Mouse (Mus musculus): ENCODE data around the gene Abcb11.
A peak's percentile ranks its signal among the peaks of the same experiment; 100 is the strongest.

The Abcb11 gene

DNA sequence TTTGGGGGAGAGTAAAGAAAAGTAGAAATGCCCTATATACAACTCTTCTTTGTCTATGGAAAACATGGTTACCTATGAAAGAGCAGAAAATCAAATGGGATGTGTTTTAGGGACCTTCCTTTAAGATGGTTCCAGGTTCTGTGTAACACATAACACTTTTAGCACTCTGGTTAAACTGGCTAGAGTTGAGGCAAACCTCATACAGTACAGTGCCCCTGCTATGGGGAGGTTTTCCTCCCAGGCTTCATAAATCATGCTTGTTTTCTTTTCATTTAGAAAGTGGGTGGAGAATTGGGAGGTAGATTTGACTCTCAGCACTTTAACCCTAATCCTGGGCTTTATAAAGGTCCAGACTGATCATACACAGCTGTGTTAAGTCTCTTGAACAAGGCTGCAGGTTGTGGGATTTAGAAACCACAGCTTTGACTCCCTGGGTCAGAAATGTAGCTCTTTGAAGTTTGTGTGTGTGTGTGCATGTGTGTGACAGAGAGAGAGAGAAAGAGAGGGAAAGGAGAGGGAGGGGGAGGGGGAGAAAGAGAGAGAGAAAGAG lies 78.3 kb downstream of the Abcb11 start:
- no peak for DNase-seq (ENCODE audit: low spot score in 2 of 2)

DNA sequence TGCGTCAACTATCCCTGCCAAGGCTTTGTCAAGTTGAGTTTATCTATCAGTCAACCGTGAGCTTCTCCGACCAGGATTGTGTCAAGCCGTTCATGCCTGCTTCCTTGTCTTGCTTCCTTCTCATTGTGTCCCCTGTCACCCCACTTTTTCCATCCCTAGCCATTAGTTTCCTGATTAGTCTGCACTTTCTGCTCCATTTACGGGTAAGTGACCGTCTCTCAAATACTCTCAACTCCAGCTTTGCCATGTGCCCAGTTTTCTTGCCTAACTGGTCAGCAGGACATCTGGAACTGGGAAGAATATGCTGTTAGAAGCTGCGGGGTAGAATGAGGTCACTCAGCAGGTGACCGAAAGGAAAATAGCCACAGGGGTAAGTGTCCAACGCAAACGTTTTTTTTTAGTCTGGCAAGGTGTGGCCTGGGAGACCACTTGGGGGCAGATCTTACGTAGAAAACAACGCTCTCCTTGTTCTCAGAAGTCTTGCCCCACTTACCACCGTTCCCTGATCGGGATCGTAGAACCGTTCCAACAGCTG lies 94.1 kb downstream of the Abcb11 start:
- DNase-seq (ENCODE audit: low spot score in 2 of 2) = no peak

DNA sequence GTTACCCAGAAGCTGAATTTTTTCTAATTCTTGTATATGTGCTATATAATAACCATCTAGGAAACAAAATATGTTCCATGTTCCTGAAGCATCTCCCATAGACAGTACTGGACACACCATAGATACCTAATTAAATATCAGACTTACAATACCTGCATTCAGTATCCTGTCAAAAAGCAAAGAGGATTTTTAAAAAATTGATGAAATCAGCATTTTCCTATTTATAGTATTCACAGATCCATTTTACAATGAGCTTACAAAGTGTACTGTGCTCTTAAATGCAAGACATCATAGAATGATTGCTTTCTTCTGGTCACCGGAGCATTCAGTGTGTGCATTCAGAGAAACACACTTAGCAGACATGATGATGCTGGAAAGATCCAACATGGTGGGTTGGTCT lies 95.3 kb downstream of the Abcb11 start:
- DNase-seq (ENCODE audit: low spot score in 2 of 2) = no peak

DNA sequence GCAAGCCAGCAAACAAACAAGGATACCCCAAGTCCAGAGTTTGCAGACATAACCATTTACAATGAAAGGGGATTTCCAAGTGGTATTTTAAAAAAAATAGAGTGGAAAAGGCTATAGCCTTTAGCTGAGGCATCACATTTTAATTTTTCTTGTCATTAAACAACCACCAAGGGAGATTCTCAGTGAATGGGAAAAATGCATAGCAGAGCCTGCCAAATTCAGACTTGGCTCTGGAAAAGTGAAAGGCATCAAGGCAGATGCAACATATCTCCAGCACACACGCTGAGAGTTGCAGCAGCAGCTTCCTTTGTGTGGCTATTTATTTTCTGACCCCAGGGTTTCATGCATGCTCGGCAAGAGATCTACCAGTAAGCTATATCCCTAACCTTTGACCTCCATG lies 97.5 kb downstream of the Abcb11 start:
- DNase-seq (ENCODE audit: low spot score in 2 of 2) = no peak

DNA sequence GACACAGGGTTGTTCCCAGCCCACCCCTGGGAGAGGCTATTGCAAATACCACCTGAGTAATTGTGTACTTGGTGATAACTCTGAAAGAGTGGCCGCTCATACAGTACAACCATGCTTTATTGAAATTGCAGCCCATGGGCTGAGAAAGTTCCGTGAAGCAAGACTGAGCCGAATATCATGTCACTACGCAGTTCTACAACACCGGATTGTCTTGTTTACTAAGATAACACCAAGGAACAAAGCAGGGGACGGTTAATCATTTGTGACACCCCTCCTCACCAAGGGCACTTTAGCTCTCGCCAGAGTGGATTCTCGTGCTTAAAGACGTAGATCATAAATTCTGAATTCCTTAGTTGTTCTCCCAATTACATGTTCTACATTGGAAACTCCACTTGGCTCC lies 103.1 kb downstream of the Abcb11 start:
- no peak for DNase-seq (ENCODE audit: low spot score in 2 of 2)

DNA sequence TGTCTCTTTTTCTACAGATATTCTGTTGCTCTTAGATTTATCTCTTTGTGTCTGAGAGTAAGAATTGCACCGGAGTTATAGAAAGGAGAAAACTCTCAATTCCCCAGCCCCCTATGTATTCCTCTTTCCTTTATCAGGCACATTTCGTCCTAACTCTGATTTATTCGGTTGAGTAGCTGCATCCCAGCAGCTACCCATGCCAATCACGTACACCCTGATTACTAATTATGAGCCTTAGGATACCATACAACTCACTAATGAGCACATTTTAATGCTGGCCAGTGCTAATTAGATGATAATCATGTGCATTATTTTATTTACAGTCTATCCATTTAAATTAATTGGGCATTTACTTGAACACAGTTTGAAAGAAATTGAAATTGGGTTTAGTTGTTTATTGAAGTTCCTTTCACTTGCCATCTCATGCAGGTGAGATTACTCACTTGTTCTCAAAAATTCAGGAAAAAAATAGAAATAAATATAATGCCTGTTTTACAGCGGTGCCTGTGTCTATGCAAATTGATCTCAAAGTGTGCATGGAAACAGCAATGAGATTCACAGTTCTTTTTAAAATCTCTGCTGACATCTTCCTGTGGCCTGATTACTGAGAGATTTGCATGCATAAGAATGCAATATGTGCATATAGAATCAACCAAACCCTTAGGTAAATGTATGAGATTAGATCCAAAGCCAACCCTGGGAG lies 107.3 kb downstream of the Abcb11 start:
- no peak for DNase-seq (ENCODE audit: low spot score in 2 of 2)

DNA sequence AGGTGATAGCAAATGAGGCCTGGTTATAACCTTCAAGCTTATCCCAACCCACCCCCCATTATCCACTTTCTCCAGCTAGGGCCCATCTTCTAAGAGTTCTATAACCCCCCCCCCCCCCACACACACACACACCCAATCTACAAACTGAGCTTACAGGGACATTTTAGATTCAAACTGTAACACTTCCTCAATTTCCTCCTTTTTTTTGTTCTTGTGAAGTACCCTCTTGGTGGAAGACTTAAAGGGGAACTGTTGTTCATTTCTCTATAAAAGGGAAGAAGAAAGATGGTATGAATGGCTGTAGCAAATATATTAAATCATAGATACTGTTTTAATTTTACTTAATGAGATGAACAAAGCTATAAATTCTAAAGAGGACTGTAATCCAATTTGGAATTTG lies 110.3 kb downstream of the Abcb11 start:
- no peak for DNase-seq (ENCODE audit: low spot score in 2 of 2)

DNA sequence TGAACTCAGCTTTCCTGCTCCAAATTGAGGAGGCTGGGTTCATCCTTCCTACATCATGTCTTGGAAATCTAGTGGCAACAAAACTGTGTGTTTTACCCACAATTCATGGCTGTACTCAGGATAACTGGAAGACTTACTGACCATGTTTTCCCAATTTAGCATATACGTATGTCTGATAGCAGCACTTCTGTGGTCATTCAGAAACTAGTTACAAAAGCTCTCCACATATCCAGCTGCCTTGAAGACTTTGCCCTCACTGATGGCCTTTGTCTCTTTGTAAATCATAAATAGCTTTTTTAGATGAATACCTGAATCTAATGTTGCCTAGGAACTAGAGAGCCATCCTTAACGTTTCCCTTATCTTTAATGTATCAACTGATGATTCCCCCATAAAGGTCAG lies 112.3 kb downstream of the Abcb11 start:
- no peak for DNase-seq (ENCODE audit: low spot score in 2 of 2)

DNA sequence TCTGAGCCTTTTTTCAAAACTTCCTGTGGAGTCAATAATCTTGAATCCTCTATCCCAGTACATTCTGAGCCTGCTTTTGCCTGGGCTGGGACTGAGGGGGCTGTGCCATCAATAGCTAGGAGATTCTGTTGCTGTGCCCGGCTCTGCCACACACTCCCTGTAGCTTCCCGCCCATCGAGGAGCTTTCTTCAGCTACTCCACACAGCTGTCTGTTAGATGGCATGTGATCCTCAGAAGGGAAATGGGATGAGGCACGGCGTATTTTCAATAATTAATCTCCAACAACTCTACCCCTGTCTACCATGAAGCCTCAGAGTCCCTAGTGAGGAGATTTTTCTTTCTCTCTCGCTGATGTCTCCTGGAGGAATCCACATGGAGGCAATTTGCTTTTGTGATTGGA lies 113.8 kb downstream of the Abcb11 start:
- no peak for DNase-seq (ENCODE audit: low spot score in 2 of 2)

DNA sequence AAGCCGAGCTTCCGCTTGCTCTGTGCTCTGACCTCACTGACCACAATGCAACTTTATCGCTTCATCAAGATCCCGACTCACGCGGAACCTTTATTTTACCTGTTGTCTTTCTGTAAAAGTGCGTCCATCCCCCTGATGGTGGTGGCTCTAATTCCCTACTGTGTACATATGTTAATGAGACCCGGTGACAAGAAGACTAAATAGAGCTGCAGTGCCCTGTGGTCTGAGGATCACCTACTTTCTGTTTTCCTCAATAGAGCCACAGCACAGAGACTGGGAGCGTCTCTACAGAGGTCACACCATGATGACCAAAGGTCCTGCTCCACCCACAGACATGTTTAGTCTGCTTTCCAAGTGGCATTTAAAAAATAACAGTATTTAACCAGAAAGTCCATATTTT lies 115.5 kb downstream of the Abcb11 start:
- no peak for DNase-seq (ENCODE audit: low spot score in 2 of 2)

DNA sequence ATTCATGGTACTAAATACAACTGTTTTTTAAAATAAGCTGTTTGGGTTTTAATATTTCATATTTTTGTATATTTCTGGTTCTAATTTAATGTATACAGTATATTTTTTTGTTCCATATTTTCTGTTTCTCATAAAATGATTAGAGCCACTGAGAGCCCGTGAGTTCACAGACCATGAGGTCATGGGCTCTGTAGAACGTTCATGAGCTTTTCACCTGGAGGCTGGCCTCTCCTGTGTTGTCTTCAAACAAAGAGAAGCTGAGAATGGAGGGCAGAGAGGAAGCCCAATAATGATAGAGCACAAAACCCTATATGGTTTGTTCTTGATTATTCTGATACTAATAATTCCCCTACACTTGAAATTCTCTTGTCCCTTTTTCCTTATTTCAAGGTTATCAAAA lies 117.7 kb downstream of the Abcb11 start:
- DNase-seq (ENCODE audit: low spot score in 2 of 2) = no peak

DNA sequence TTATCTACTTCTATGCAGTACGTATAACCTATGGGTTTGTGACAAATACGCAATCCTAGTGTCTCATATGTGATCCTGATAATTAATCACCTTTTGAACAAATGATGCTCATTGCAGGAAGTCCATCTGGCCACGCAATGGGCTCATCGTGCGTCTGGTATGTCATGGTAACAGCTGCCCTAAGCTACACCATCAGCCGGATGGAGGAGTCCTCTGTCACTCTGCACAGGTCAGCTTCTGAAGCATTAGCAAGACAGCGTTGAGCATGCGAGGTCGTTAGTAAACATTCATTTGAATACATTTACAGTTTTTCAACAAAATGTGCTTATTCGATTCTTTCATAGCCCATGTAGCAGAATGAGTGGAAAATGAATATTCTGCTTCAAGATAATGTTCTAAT lies 119.6 kb downstream of the Abcb11 start:
- DNase-seq (ENCODE audit: low spot score in 2 of 2) = no peak

DNA sequence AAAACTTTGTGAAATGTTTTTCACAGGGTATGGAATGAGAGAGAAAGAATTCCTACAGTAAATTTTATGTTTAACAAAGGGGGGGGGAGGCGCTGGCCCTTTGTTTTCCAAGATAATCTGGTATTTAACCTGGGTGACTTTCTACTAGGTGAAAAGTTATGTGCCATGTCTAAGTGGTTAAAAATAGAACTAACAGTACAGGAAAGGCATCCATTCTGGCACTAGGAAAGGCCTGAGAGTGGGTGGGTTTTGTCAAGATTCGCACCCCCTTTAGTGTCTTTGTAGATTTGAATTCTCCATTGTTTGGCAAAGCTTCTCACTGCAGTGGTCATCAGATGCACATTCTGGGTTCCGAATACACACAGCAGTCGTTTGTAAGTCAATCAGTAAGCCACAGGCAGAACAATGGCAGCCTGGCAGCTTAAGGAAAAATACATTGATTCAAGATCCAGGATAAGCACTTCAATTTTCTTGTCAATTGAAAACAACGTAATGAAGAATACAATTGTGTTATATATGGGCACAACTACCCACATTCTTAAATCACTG lies 120.5 kb downstream of the Abcb11 start:
- DNase-seq (ENCODE audit: low spot score in 2 of 2) = no peak

DNA sequence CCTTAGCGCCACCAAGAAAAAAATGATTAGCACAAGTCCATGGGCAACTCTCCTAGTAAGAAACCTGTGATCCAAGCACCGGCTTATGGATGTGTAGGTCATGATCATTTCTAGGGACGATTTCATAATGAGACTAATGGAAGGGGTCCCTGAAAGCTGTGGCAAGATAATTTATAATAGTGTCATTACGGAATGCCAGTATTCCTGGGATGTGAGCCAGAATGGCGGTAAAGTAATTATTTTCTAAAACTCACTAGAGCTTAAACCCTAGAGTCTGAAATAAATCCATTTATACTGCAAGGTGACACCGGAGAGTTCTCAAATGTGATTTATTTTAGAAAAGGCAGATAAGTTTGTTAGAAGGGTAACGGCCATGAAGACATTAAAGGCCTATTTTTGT lies 127.2 kb downstream of the Abcb11 start:
- DNase-seq (ENCODE audit: low spot score in 2 of 2) = no peak

DNA sequence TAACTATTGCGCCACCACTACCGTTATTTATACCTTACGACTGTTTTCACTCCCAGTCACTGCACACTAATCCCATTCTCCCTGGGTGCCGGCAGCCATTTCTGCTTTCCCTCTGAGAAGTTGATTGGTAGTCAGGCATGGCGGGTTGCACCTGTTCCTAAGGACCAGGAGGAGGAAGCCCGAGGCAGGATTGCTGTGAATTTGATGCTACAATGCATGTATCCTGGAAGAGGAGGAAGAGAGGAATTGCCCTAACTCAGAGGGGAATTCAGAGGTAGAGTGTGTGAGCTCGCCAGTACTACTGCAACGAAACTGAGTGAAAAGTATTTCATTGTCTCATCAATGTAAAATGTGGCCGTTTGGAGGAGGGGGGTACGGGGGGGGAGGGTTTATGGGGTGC lies 129.8 kb downstream of the Abcb11 start:
- DNase-seq (ENCODE audit: low spot score in 2 of 2) = no peak

DNA sequence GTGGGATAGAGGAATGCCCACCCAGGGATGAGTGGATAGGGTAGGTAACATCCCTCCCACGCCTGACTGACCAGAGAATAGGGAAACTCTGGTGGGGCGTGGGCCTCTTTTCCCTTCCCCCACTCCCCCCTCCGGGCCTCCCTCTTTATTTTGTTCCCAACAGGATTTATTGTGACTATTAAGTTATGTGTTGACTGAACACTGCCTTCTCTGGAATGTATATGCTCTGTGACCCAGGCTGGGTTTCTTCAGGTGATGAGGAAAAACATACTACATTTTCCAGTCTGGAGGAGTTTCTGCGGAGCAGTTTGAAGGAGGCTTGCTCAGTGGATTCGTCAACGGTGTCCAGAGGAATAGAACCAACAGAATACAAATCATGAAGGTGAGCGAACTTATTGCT lies 131.6 kb downstream of the Abcb11 start, which contains the start of gene G6pc2:
Gene G6pc2 (plus strand): TSS at position 301 of the 400 bp plus-strand sequence.
- DNase-seq (ENCODE audit: low spot score in 2 of 2) = no peak

DNA sequence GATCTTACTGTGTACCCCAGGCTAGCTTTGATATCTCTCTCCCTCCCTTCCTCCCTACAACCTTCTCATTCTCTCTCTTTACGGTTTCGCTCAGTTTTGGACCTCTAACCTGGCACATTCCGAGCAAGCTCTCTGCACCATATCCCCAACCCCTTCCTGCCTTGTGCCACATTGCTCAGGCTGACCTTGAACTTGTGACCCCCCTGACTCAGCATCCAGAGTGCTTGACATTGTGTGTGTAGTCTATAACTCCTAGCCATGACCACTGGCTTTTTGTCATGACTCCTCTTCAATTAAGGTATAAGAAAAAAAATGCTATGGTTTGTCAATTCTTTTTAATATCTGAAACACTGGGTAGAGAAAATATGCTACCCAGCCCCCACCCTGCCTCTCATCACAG lies 132.7 kb downstream of the Abcb11 start:
- DNase-seq (ENCODE audit: low spot score in 2 of 2) = no peak

DNA sequence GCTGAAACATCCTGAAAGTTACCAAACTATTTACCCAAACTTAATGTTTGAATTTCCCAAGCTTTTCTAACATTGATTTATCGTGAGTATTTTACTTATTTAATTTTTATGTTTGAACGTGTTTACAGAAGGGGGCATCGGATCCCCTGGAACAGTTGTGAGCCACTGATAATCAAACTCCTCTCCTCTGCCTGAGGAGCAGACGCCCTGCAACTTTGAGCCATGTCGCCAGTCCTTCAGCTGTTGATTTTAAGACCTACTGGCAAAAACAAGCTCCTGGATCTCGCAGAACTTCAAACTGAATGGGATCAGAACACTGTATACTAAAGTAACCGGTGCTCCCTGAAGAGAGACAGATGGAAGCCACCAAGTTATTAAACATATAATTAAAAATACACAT lies 135.9 kb downstream of the Abcb11 start:
- peak in 1 of 2 experiments; percentile 3 for DNase-seq (ENCODE audit: low spot score in 2 of 2)

DNA sequence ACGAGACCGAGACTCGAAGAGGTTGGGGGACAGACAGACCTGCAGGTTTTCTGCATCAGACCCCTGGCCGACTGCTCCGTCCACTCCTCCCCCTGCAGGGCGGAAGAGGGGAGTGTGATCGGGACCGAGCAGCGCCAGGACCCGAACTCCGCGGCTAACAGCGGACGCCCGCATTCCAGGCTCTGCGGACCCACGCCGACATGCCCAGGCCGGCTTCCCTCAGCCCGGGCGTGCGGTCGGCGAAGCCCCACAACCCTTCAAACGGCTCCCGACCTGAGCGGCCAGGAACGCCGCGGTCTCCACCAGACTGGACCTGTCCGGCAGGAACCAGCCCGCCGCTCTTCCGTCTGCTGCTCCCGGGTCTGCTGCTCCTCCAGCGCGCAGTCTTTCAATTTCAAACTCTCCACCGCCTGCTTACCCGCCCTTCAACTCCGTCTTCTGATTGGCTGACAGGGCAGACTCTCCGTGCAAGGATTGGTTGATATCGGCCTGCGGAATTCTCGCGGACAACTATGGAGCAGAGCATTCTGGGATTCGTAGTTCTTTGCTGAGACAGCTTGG lies 136.5 kb downstream of the Abcb11 start, which contains the start of gene Spc25:
Gene Spc25 (minus strand): TSS at position 404 of the 561 bp plus-strand sequence.
- peak; percentile 73 to 85 for DNase-seq (ENCODE audit: low spot score in 2 of 2)

DNA sequence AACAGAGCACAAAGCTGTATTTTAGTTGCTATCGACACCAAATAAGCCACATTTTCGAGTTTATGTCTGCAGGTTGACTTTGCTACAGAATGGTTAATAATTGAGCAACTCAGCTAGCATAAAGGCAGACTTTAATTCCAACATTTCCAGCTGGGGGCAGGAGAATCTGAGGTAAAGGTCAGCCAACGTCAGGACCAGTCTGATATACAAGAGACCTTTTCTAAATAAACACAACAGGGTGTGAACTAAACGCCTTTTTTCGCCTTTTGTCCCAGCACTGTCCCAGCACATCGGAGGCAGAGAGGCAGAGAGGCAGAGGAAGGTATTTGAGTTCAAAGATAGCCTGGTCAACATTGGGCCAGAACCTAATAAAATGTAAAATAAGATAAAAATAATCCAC lies 137.2 kb downstream of the Abcb11 start:
- no peak for DNase-seq (ENCODE audit: low spot score in 2 of 2)

DNA sequence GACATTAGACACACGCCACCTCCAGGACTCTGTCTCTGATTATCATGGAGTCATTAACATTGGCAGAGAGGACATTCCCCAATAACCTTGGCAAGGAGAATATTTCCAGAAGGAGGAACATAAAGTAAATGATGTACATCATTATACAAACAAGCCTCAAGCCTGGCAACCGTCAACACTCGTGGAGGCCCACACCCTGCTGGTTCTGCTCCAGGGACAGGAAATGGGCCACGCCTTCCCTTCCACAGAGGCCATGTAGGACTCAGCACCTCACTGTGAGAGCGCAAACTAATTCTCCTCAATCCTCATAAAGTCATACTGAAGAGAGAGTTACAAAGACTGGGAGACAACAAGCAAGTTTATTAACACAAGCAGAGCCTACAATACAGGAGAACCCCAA lies 148.9 kb downstream of the Abcb11 start:
- no peak for DNase-seq (ENCODE audit: low spot score in 2 of 2)

DNA sequence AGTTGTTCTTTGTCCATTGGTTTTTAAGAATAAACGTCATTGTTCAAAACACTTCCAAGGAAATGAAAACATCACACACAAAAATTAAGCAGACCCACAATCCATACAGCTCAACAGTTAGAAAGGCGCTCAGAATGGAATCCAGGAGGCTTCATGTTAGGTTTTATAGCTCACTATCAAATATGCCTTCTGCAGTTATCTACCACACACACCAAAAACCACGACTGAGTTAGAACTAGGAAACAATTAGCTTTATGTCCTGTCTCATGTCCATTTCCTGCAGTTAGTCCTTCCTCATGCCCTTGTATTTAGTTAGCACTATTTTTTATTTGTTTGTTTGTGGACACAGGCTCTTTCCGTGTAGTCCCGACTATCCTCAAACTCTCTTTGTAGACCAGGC lies 151.4 kb downstream of the Abcb11 start:
- DNase-seq (ENCODE audit: low spot score in 2 of 2) = no peak

DNA sequence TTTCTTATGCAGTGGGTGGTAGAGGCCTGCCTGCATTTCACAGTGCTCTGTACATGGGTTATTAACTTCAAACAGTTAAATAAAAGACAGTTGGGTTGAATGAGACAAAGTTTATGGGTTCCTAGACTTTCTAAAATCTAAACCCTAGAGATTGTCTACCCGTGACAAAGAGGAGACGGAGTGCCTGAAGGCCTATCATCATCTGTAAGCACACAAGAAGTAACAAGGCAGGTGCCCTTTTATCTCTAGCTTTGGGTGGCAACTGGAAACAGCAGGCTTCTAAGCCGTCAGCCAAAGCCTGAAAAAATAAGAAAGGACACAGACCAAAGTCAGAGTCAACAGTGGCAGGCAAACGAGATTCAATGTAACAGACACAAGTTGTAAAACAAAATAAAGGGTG lies 153.2 kb downstream of the Abcb11 start:
- no peak for DNase-seq (ENCODE audit: low spot score in 2 of 2)

All from spleen, postnatal 14 days (tissue).